10 mouse cellular contexts compared by ENCODE assay signal in genomic region chr12:37241566-37242021, GRCm38 (mm10). TPM values are rescaled to one million over a fixed set of nuclear protein-coding genes. Genes with fewer than 3 reads are reported as not detected.
DNase-seq lines count a peak whose midpoint lies in the region; ATAC-seq and TF ChIP-seq lines count a peak whose summit lies in the region.
"Had no signal": no experiment of that assay in that cellular context is flagged by ENCODE, and none has a peak within 500 bp of the region (broad histone marks: within the 10 kb centered on the region; RNA-seq: fewer than 3 reads in every experiment).

TSS of gene Agmo (plus strand) at chr12:37241641.

- peak within 1 kb of the TSS; percentile 87 for H3K27ac ChIP-seq in bone marrow macrophage, adult 2 months (ENCODE audit: insufficient read depth, low read depth, low read length)
- H3K27ac ChIP-seq in heart, embryonic 16.5 days (ENCODE audit: low read length): no peak within 1 kb of the TSS
- no peak within 1 kb of the TSS for H3K27ac ChIP-seq in hindbrain, embryonic 12.5 days
- H3K27ac ChIP-seq: neural tube, embryonic 12.5 days had no signal

- H3K36me3 ChIP-seq in heart, embryonic 16.5 days (ENCODE audit: control insufficient read depth, insufficient read depth): no peaks in the 10 kb centered on the region
- H3K36me3 ChIP-seq in myocyte (ENCODE audit: control insufficient read depth, insufficient read depth): no peaks in the 10 kb centered on the region
- H3K36me3 ChIP-seq in hindbrain, embryonic 12.5 days: no peaks in the 10 kb centered on the region
- H3K36me3 ChIP-seq: neural tube, embryonic 12.5 days had no signal

- no peak within 1 kb of the TSS for H3K9ac ChIP-seq in heart, embryonic 16.5 days (ENCODE audit: low read length)
- H3K9ac ChIP-seq in hindbrain, embryonic 12.5 days: no peak within 1 kb of the TSS
- H3K9ac ChIP-seq: neural tube, embryonic 12.5 days had no signal

- intact Hi-C loops in heart, postnatal 25 days (cut with DNase I): loop anchor here (10.0 kb wide), 1 partner anchor 137 kb away; the partner anchor contains the start of gene Meox2
- intact Hi-C loops in left cerebral cortex, postnatal 14 days (cut with DNase I): no loop called here

- no peak for ATAC-seq in heart, embryonic 16.5 days (replicated peaks; ENCODE audit: extremely low read depth, insufficient read depth, low FRiP score)
- ATAC-seq in hindbrain, embryonic 12.5 days (ENCODE audit: low FRiP score): no peak
- ATAC-seq: Patski had no signal

- no peaks in the 10 kb centered on the region for H3K27me3 ChIP-seq in heart, embryonic 16.5 days (ENCODE audit: control insufficient read depth, insufficient read depth, low read length)
- H3K27me3 ChIP-seq in myocyte (ENCODE audit: control insufficient read depth, insufficient read depth, insufficient read length): no peaks in the 10 kb centered on the region
- no peaks in the 10 kb centered on the region for H3K27me3 ChIP-seq in hindbrain, embryonic 12.5 days
- H3K27me3 ChIP-seq: neural tube, embryonic 12.5 days; Patski had no signal

- WGBS in heart, embryonic 16.5 days: 51% methylated on average over 4 of the region's 4 CpGs
- 63% methylated on average over 4 of the region's 4 CpGs for WGBS in hindbrain, embryonic 12.5 days

- H3K9me3 ChIP-seq in heart, embryonic 16.5 days (replicated peaks; ENCODE audit: control insufficient read depth, low read length): no peaks in the 10 kb centered on the region
- H3K9me3 ChIP-seq in hindbrain, embryonic 12.5 days (replicated peaks): no peaks in the 10 kb centered on the region
- H3K9me3 ChIP-seq: neural tube, embryonic 12.5 days had no signal

- no peaks in the 10 kb centered on the region for H3K79me2 ChIP-seq in myocyte (ENCODE audit: control insufficient read depth, insufficient read depth)

- H3ac ChIP-seq in myocyte (ENCODE audit: control insufficient read depth, insufficient read length): no peak within 1 kb of the TSS

- 0 out of 2 replicates have a peak within 1 kb of the TSS, but pooled peaks have one; percentile 10 for H3K4me2 ChIP-seq in heart, embryonic 16.5 days (ENCODE audit: low read depth, low read length)
- H3K4me2 ChIP-seq in myocyte (ENCODE audit: low read depth): peak within 1 kb of the TSS; percentile 0
- no peak within 1 kb of the TSS for H3K4me2 ChIP-seq in hindbrain, embryonic 12.5 days (replicated peaks)
- H3K4me2 ChIP-seq: neural tube, embryonic 12.5 days had no signal

- peak; percentile 67 for DNase-seq in heart, adult 8-10 months (ENCODE audit: low spot score)
- DNase-seq in heart, postnatal 25 days (ENCODE audit: low spot score): no peak
- DNase-seq in left cerebral cortex, postnatal 14 days (ENCODE audit: low spot score in 2 of 2): peak; percentile 12 to 30
- no peak for DNase-seq in thymus, postnatal 0 days (ENCODE audit: low spot score)

- peaks cover 6% of the 10 kb centered on the region for H3K4me1 ChIP-seq in bone marrow macrophage, adult 2 months (ENCODE audit: control insufficient read depth, insufficient read depth, low read length)
- H3K4me1 ChIP-seq in heart, embryonic 16.5 days (ENCODE audit: control insufficient read depth, insufficient read depth, low read length): no peaks in the 10 kb centered on the region
- H3K4me1 ChIP-seq in hindbrain, embryonic 12.5 days: no peaks in the 10 kb centered on the region
- H3K4me1 ChIP-seq: neural tube, embryonic 12.5 days had no signal

- TF ChIP-seq POLR2A in bone marrow macrophage, adult 2 months (IDR thresholded peaks at IDR 0.05; ENCODE audit: borderline replicate concordance, low read depth, low read length): no peak
- TF ChIP-seq POLR2A in myocyte (IDR thresholded peaks at IDR 0.05; ENCODE audit: insufficient read length, low read depth): no peak

- TF ChIP-seq CTCF in bone marrow macrophage, adult 2 months (IDR thresholded peaks at IDR 0.05; ENCODE audit: low read depth, low read length): no peak

- peak within 1 kb of the TSS; percentile 66 for H3K4me3 ChIP-seq in bone marrow macrophage, adult 2 months (ENCODE audit: insufficient read depth, low read length)
- H3K4me3 ChIP-seq in heart, embryonic 16.5 days (ENCODE audit: low read length): no peak within 1 kb of the TSS
- no peak within 1 kb of the TSS for H3K4me3 ChIP-seq in myocyte
- H3K4me3 ChIP-seq in hindbrain, embryonic 12.5 days: no peak within 1 kb of the TSS
- H3K4me3 ChIP-seq: neural tube, embryonic 12.5 days had no signal

TF ChIP-seq in myocyte, 11 proteins besides CTCF, POLR2A, EP300 and RAD21:
- TF ChIP-seq E2F4 (IDR thresholded peaks at IDR 0.05; ENCODE audit: insufficient read depth): no peak
- no peak for TF ChIP-seq MAX (IDR thresholded peaks at IDR 0.05; ENCODE audit: low read depth)
- TF ChIP-seq USF1 (IDR thresholded peaks at IDR 0.05; ENCODE audit: low read depth): no peak
- no peak for TF ChIP-seq POLR2AphosphoS2 (IDR thresholded peaks at IDR 0.05; ENCODE audit: insufficient read length, low read depth)
TF ChIP-seq in myocyte: peak in this region for 0.

RNA-seq across cellular contexts. Expression of gene Agmo, which starts in this region (rescaled TPM):
- total RNA-seq in heart, adult 8-10 months (2022): 1 to 10 TPM; 1.5 to 2.7 (median 1.8) TPM
- total RNA-seq in heart, postnatal 25 days (2021): 1 to 10 TPM; 1.8 TPM
- polyA plus RNA-seq in bone marrow macrophage, adult 2 months (2012; ENCODE audit: insufficient read depth, insufficient read length, missing spikeins): 4.8 and 7.2 TPM in 2 replicates
- 0.33 and 0.50 TPM in 2 replicates for polyA plus RNA-seq in heart, embryonic 16.5 days (2015; fragmentation: Nextera tagmentation; extraction: Ambion mirVana)
- total RNA-seq in left cerebral cortex, postnatal 14 days (2021): 1 to 10 TPM; 2.6 TPM
- polyA plus RNA-seq in myocyte (2012; fragmentation: generic; extraction: Trizol): not detected
- 0.40 and 0.54 TPM in 2 replicates for polyA plus RNA-seq in thymus, postnatal 0 days (2015; fragmentation: Nextera tagmentation; extraction: Ambion mirVana)
- polyA plus RNA-seq in hindbrain, embryonic 12.5 days (2016; fragmentation: Nextera tagmentation; extraction: Ambion mirVana): 0.43 and 0.87 TPM in 2 replicates
- polyA plus RNA-seq: Patski had no signal

Comparison
In these comparisons a context has a peak if more than half of its experiments do, and no peak if none do; other contexts are left out.
1. DNase-seq: peak in heart, adult 8-10 months (single experiment) and left cerebral cortex, postnatal 14 days (2 of 2); none in heart, postnatal 25 days (single experiment) and thymus, postnatal 0 days (single experiment).